Mouse (Mus musculus) spleen, postnatal 4 days (tissue): Measurements from ENCODE around the gene Tnc.

Experiments used
- DNase-seq, 2 experiments: peaks; one replicate each; pipeline ENCODE4 v3.0.0; 2022; ENCODE audit warnings: low spot score in 2 of 2

The Tnc gene

GRCm38 (mm10) chr4:64046831-64047493, at the start of gene Tnc:
Tnc (minus strand) TSS chr4:64047015.
- no peak for DNase-seq

GRCm38 (mm10) chr4:64094221-64094620, 47.4 kb upstream of the Tnc start:
- DNase-seq, result no peak

GRCm38 (mm10) chr4:64092857-64093256, 46.0 kb upstream of the Tnc start:
- DNase-seq, result no peak

GRCm38 (mm10) chr4:64089378-64089777, 42.6 kb upstream of the Tnc start:
- no peak for DNase-seq

GRCm38 (mm10) chr4:64087675-64088074, 40.9 kb upstream of the Tnc start:
- no peak for DNase-seq

GRCm38 (mm10) chr4:64085993-64086567, 39.3 kb upstream of the Tnc start:
- DNase-seq, result no peak

- DNase-seq, result no peak
Observed at GRCm38 (mm10) chr4:64083858-64084257, 37.0 kb upstream of the Tnc start.

GRCm38 (mm10) chr4:64078029-64078619, 31.3 kb upstream of the Tnc start:
- no peak for DNase-seq

GRCm38 (mm10) chr4:64076349-64077025, 29.7 kb upstream of the Tnc start:
- no peak for DNase-seq

- no peak for DNase-seq
Observed at GRCm38 (mm10) chr4:64074725-64075124, 27.9 kb upstream of the Tnc start.

- DNase-seq, result peak in 1 of 2 experiments; percentile 2
Observed at GRCm38 (mm10) chr4:64067394-64067793, 20.6 kb upstream of the Tnc start.

GRCm38 (mm10) chr4:64065266-64065665, 18.5 kb upstream of the Tnc start:
- no peak for DNase-seq

- no peak for DNase-seq
Observed at GRCm38 (mm10) chr4:64058856-64059231, 12.0 kb upstream of the Tnc start.

GRCm38 (mm10) chr4:64058048-64058855, 11.4 kb upstream of the Tnc start:
- DNase-seq, result no peak

GRCm38 (mm10) chr4:64048177-64048576, 1.4 kb upstream of the Tnc start:
- DNase-seq, result no peak

GRCm38 (mm10) chr4:64043893-64044292, 2.9 kb downstream of the Tnc start:
- no peak for DNase-seq

GRCm38 (mm10) chr4:64043371-64043770, 3.4 kb downstream of the Tnc start:
- no peak for DNase-seq

- DNase-seq, result no peak
Observed at GRCm38 (mm10) chr4:64039091-64039490, 7.7 kb downstream of the Tnc start.

GRCm38 (mm10) chr4:64037513-64037912, 9.3 kb downstream of the Tnc start:
- DNase-seq, result no peak

GRCm38 (mm10) chr4:64034724-64035123, 12.1 kb downstream of the Tnc start:
- DNase-seq, result no peak

- DNase-seq, result no peak
Observed at GRCm38 (mm10) chr4:64033191-64033590, 13.6 kb downstream of the Tnc start.

GRCm38 (mm10) chr4:64029486-64029885, 17.3 kb downstream of the Tnc start:
- DNase-seq, result no peak
